Mouse (Mus musculus): ENCODE results near the gene Fam83e. TPM values are rescaled to one million over a fixed set of nuclear protein-coding genes. Genes with fewer than 3 reads are reported as not detected.

Gene Fam83e
- total RNA-seq, 2 experiments from 2014 or later: 0.34 to 0.77 TPM

DNA sequence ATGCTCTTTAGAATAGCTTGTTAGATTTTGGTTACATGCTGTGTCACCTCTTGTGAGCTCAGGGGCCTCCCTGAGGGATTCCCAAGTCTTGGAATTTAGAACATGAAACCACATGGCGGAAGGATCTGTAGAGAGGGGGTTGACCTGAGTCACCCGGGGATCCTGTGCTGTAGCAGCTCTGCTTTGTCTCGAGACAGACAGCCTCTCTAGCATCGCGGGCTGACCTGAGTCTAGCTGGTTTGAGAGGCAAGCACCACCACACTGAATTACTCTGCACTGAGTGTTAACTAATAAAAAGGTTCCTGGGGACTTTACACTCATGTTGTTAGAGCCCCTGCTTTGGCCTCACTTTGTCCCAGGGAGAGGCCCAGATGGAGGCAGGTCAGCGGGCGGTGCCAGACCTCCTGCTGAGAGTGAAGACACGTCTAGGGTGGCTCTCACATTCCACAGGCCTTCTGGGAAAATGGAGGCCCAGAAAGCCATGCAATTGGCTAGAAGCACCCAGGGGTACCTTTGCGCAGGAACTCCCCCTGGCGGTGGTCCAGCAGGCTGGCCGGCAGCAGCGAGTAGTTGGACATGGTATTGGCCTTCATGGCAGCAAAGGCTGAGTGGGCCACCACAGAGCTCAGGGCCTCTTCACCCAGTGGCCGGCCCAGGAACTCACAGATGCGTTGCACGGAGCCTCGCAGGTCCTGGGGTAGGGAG is 9.9 kb downstream of the Fam83e start:
- peak; percentile 82 for ATAC-seq (replicated peaks; ENCODE audit: poor library complexity, severe bottlenecking)

DNA sequence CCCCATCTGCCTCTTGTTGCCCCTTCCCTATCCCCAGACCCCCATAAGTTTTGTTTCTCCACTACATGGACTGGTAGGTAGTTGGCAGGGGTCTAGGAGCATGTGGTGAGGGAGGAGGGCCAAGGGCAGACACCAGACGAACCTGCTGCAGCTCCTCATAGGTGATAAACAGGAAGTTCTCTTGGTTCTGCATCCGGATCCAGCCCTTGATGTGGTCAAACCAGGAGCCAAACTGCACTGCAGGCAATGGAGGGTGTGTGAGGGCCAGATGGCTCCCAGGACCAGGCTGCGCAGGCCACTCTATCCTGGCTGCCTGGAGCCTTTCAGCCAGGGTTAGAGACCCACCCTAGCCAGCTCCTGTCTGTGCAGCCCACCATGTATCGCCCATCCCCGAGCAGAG is 12.5 kb downstream of the Fam83e start:
- ATAC-seq (replicated peaks; ENCODE audit: poor library complexity, severe bottlenecking): 0 out of 2 replicates have a peak, but pooled peaks have one; percentile 20

- peak; percentile 47 for ATAC-seq (replicated peaks; ENCODE audit: poor library complexity, severe bottlenecking)
Measured at GRCm38 (mm10) chr7:45739162-45739763, 18.3 kb downstream of the Fam83e start.

GRCm38 (mm10) chr7:45739820-45740219 is 18.8 kb downstream of the Fam83e start:
- ATAC-seq (replicated peaks; ENCODE audit: poor library complexity, severe bottlenecking): no peak

DNA sequence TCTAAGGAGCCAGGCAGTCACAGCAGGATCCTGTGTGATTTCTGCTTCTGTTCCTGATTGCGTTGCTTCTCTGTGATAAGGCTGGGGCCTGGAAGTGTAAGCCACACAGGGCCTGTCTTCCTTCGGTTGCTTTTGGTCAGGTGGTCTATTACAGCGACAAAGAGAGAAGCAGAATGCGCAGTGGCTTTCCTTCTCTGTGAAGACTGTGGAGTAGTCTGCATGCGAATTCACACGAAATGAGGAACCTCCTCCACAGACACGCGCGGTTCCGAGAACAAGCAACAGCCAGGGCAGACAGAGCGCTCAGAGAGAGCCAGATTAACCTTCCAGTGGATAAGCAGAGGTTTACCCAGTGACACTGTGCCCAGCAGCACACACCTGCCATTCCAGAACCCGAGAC is 20.3 kb downstream of the Fam83e start:
- ATAC-seq (replicated peaks; ENCODE audit: poor library complexity, severe bottlenecking): peak; percentile 39

GRCm38 (mm10) chr7:45741777-45742176 is 20.8 kb downstream of the Fam83e start:
- ATAC-seq (replicated peaks; ENCODE audit: poor library complexity, severe bottlenecking): peak; percentile 71

- ATAC-seq (replicated peaks; ENCODE audit: poor library complexity, severe bottlenecking): peak; percentile 60
Measured at GRCm38 (mm10) chr7:45742338-45742737, 21.3 kb downstream of the Fam83e start.

- ATAC-seq (replicated peaks; ENCODE audit: poor library complexity, severe bottlenecking): peak; percentile 48
Measured at GRCm38 (mm10) chr7:45744387-45744786, 23.4 kb downstream of the Fam83e start.

DNA sequence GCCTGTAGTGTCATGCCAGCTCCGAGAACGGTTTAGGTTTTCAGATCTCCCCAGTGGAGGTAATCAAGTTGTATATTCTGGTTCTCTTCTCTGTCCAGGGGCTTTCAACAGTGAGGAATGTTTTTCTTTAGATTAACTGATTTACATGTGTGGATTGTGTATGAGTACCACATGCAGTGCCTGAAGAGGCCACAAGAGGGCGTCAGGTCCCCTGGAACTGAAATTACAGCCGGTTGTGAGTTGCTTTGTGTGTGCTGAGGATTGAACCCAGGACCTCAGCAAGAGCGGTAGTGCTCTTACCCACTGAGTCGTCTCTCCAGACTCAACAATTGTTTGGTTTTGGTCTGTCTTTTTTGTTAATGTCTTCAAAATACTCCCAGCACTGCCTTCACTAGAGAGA is 25.5 kb downstream of the Fam83e start:
- no peak for ATAC-seq (replicated peaks; ENCODE audit: poor library complexity, severe bottlenecking)

DNA sequence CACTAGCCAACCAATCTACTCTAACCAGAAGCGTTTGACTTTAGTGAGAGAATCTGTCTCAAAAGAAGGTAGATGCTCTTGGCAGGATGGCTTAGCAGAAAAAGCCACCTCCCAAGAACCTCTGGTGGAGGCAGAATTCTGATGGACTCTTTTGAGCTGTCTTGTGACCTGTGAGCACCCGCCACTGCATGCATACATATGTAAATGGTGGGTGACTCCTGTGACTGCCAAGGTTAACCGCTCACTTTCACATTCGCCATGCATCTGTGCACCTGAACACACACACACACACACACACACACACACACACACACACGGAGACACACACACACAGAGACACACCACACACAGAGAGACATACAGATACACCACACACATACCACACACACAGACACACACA is 26.4 kb downstream of the Fam83e start:
- ATAC-seq (replicated peaks; ENCODE audit: poor library complexity, severe bottlenecking): no peak

- ATAC-seq (replicated peaks; ENCODE audit: poor library complexity, severe bottlenecking): no peak
Measured at GRCm38 (mm10) chr7:45748110-45748509, 27.1 kb downstream of the Fam83e start.

GRCm38 (mm10) chr7:45749401-45749800 is 28.4 kb downstream of the Fam83e start:
- ATAC-seq (replicated peaks; ENCODE audit: poor library complexity, severe bottlenecking): no peak

GRCm38 (mm10) chr7:45750162-45750561 is 29.1 kb downstream of the Fam83e start:
- ATAC-seq (replicated peaks; ENCODE audit: poor library complexity, severe bottlenecking): no peak

DNA sequence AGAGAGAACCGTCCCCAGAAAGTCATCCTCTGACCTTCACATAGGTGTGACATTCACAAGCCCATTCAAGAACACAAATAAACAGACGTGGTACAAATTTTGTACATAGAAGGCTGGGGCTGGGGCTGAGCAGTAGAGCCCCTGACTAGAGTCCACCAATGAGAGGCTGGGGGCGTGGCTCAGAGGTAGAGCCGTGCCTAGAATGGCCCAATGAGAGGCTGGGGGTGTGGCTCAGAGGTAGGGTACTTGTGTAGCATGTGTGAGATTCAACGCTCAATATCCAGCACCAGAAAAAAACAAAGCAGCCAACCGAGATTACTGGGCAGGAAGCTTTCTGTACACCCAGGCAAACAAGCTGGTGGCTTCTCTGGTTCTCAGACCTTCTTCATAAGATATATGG is 34.7 kb downstream of the Fam83e start:
- ATAC-seq (replicated peaks; ENCODE audit: poor library complexity, severe bottlenecking): no peak

DNA sequence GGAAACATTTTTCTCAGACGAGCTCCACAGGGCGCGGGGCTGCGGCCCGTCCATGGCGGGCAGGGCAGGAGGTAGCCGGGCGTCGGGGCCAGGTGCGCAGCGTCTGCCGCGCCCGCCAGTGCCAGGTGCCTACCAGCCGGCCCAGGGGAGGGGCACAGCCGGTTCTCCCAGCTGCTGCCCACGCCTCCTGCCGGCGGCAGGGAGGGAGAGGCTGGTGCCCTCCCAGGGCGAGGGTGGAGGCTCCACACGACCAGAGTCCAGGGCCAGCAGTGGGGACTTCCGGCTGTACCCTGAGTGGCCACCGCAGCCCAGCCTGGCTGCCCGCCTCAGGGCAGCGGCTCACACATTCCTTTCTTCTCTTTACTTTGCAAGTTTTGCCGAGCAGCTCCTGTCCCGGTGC is 38.4 kb downstream of the Fam83e start:
- no peak for ATAC-seq (replicated peaks; ENCODE audit: poor library complexity, severe bottlenecking)

- ATAC-seq (replicated peaks; ENCODE audit: poor library complexity, severe bottlenecking): no peak
Measured at GRCm38 (mm10) chr7:45760151-45760550, 39.1 kb downstream of the Fam83e start.

- no peak for ATAC-seq (replicated peaks; ENCODE audit: poor library complexity, severe bottlenecking)
Measured at GRCm38 (mm10) chr7:45765995-45766394, 45.0 kb downstream of the Fam83e start.

GRCm38 (mm10) chr7:45766764-45767163 is 45.8 kb downstream of the Fam83e start:
- no peak for ATAC-seq (replicated peaks; ENCODE audit: poor library complexity, severe bottlenecking)

DNA sequence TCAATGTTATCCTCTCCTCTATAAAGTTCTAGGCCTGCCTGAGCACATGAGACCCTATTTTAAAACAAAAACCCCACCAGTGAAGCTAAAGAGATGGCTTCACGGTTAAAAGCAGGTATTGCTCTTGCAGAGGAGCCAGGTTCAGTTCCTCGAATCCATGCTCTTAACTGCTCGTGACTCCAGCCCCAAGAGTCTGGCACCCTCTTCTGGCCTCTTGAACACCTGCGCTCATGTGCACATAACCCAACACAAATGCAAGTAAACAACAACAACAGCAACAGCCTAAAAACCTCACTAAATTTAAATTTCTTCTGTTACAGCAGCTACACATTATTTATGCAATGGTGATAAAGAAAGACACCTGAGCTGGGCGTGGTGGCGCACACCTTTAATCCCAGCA is 46.5 kb downstream of the Fam83e start:
- no peak for ATAC-seq (replicated peaks; ENCODE audit: poor library complexity, severe bottlenecking)

DNA sequence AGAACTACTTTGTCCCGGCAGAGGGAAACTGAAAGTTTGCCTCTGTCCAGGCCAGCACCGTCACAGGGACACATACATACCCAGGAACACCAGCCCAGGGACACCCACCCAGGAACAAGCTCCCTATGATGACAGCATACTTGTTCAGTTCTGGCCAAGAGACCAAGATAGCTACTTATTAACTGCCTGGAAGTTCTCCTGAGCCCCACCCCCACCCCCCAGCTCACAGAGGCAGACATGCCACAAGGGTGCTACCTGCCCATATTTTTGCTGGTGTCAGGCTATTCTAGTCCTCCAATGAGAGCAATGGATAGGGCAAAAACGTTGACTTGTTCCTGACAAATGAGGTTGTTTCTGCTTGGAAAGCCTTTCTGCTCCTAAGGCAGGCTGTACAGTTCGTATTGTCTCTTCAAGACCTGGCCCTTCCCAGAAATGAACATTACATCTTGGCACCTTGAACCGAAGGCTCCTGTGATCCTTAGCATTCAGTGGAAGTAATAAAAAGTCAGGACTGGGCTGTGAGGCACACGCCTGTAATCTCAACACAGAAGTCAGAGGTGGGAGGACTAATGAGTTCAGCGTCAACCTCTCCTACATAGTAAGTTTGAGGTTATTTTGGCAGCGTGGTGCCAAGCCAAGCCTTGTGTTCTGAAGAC is 49.5 kb downstream of the Fam83e start:
- ATAC-seq (replicated peaks; ENCODE audit: poor library complexity, severe bottlenecking): no peak

GRCm38 (mm10) chr7:45771101-45771500 is 50.1 kb downstream of the Fam83e start:
- no peak for ATAC-seq (replicated peaks; ENCODE audit: poor library complexity, severe bottlenecking)

GRCm38 (mm10) chr7:45775237-45775636 is 54.2 kb downstream of the Fam83e start:
- ATAC-seq (replicated peaks; ENCODE audit: poor library complexity, severe bottlenecking): no peak

Data from granulocyte monocyte progenitor cell, adult 5-6 weeks (primary cell).